Mouse (Mus musculus) MEL (cell line): Measurements from ENCODE around the gene Ghr. TPM values are rescaled to one million over a fixed set of nuclear protein-coding genes. Genes with fewer than 3 reads are reported as not detected.

Experiments
- DNase-seq: peaks from one replicate; pipeline ENCODE4 v3.0.0; 2011; ENCODE audit warnings: low read depth, low spot score
- H3K27ac ChIP-seq: 2 replicates; pipeline ENCODE4 v1.5.1; 2012; ENCODE audit warnings: low read depth, mild to moderate bottlenecking, control low read depth, low read length, moderate library complexity; ENCODE audit not compliant: control insufficient read depth
- H3K27me3 ChIP-seq, 2 experiments: fragments of 150-350 bp in 1 of 2; sonication (generic) in 1 of 2; 2 replicates each; pipeline ENCODE4 v1.6.1; 2012; ENCODE audit warnings: low read length in 2 of 2, mild to moderate bottlenecking in 2 of 2, improper control_type of control experiment in 1 of 2, moderate library complexity in 1 of 2; ENCODE audit not compliant: insufficient read depth in 2 of 2, control insufficient read depth in 1 of 2
- H3K36me3 ChIP-seq, 2 experiments: 2 replicates each; pipeline ENCODE4 v1.6.1; 2012 to 2014; ENCODE audit warnings: low read length in 2 of 2, improper control_type of control experiment in 1 of 2, inconsistent platforms in 1 of 2, mild to moderate bottlenecking in 1 of 2; ENCODE audit not compliant: insufficient read depth in 2 of 2, control insufficient read depth in 1 of 2
- H3K4me1 ChIP-seq, 2 experiments: fragments of 150-350 bp in 1 of 2; sonication (generic) in 1 of 2; 2 replicates each; pipeline ENCODE4 v1.6.1; 2012; ENCODE audit warnings: low read length in 2 of 2, improper control_type of control experiment in 1 of 2, mild to moderate bottlenecking in 1 of 2; ENCODE audit not compliant: insufficient read depth in 2 of 2, control insufficient read depth in 1 of 2
- H3K4me3 ChIP-seq, 2 experiments: fragments of 150-350 bp in 1 of 2; sonication (generic) in 1 of 2; 2 replicates each; pipeline ENCODE4 v1.5.1; 2012; ENCODE audit warnings: low read depth in 2 of 2, low read length in 2 of 2, mild to moderate bottlenecking in 2 of 2, moderate library complexity in 2 of 2, control low read depth in 1 of 2, improper control_type of control experiment in 1 of 2; ENCODE audit not compliant: control insufficient read depth in 1 of 2, insufficient read depth in 1 of 2
- H3K79me2 ChIP-seq: 2 replicates; pipeline ENCODE4 v1.6.1; 2012; ENCODE audit warnings: mild to moderate bottlenecking, low read length, moderate library complexity; ENCODE audit not compliant: control insufficient read depth, poor library complexity, insufficient read depth
- H3K9ac ChIP-seq: 2 replicates; pipeline ENCODE4 v1.6.1; 2012; ENCODE audit warnings: low read depth, mild to moderate bottlenecking, control low read depth, low read length, moderate library complexity; ENCODE audit not compliant: control insufficient read depth, poor library complexity, severe bottlenecking
- H3K9me3 ChIP-seq: fragments of 150-350 bp; sonication (generic); replicated peaks from 2 replicates; pipeline ENCODE4 v1.6.1; 2012; ENCODE audit warnings: mild to moderate bottlenecking, low read length, improper control_type of control experiment, moderate library complexity; ENCODE audit not compliant: insufficient read depth
- BHLHE40 ChIP-seq: IDR thresholded peaks from 2 replicates; pipeline ENCODE4 v1.6.1; 2012; ENCODE audit warnings: low read depth, mild to moderate bottlenecking, inconsistent platforms, low read length, improper control_type of control experiment, borderline replicate concordance
- CHD2 ChIP-seq: IDR thresholded peaks from 2 replicates; pipeline ENCODE4 v1.6.1; 2011; ENCODE audit warnings: low read length, improper control_type of control experiment
- CTCF ChIP-seq, 3 experiments: IDR thresholded peaks in 2 of 3; conservative IDR thresholded peaks in 1 of 3; 2 replicates each; pipeline ENCODE4 v1.5.1; 2011 to 2012; ENCODE audit warnings: low read length in 3 of 3, low read depth in 2 of 3, mild to moderate bottlenecking in 2 of 3, improper control_type of control experiment in 1 of 3, inconsistent platforms in 1 of 3, mixed read lengths in 1 of 3, moderate library complexity in 1 of 3; ENCODE audit not compliant: control insufficient read depth in 1 of 3, insufficient read depth in 1 of 3, poor library complexity in 1 of 3, severe bottlenecking in 1 of 3
- E2F4 ChIP-seq: IDR thresholded peaks from 2 replicates; pipeline ENCODE4 v1.6.1; 2011; ENCODE audit warnings: low read depth, low read length, improper control_type of control experiment, borderline replicate concordance
- EP300 ChIP-seq, 2 experiments: IDR thresholded peaks; 2 replicates each; pipeline ENCODE4 v1.6.1; 2011; ENCODE audit warnings: improper control_type of control experiment in 2 of 2, low read length in 2 of 2, low read depth in 1 of 2, mild to moderate bottlenecking in 1 of 2
- ETS1 ChIP-seq: IDR thresholded peaks from 2 replicates; pipeline ENCODE4 v1.6.1; 2012; ENCODE audit warnings: low read depth, mild to moderate bottlenecking, inconsistent platforms, low read length, improper control_type of control experiment, moderate library complexity
- GATA1 ChIP-seq: IDR thresholded peaks from 2 replicates; pipeline ENCODE4 v1.6.1; 2011; ENCODE audit warnings: low read depth, low read length, improper control_type of control experiment
- HCFC1 ChIP-seq: IDR thresholded peaks from 2 replicates; pipeline ENCODE4 v1.6.1; 2012; ENCODE audit warnings: low read depth, mild to moderate bottlenecking, inconsistent platforms, low read length, improper control_type of control experiment, moderate library complexity
- JUND ChIP-seq: IDR thresholded peaks from 2 replicates; pipeline ENCODE4 v1.6.1; 2011; ENCODE audit warnings: low read depth, mild to moderate bottlenecking, improper control_type of control experiment, low read length
- MAZ ChIP-seq: IDR thresholded peaks from 2 replicates; pipeline ENCODE4 v1.6.1; 2012; ENCODE audit warnings: low read depth, mild to moderate bottlenecking, inconsistent platforms, low read length, improper control_type of control experiment
- MYB ChIP-seq: IDR thresholded peaks from 2 replicates; pipeline ENCODE4 v1.6.1; 2011; ENCODE audit warnings: mild to moderate bottlenecking, low read depth, low read length, improper control_type of control experiment
- MYC ChIP-seq: IDR thresholded peaks from 2 replicates; pipeline ENCODE4 v1.6.1; 2011; ENCODE audit warnings: low read depth, mild to moderate bottlenecking, low read length, improper control_type of control experiment, moderate library complexity
- NELFE ChIP-seq: IDR thresholded peaks from 2 replicates; pipeline ENCODE4 v1.6.1; 2011; ENCODE audit warnings: low read depth, low read length, improper control_type of control experiment
- NRF1 ChIP-seq: IDR thresholded peaks from 2 replicates; pipeline ENCODE4 v1.6.1; 2014; ENCODE audit warnings: low read depth, mild to moderate bottlenecking, inconsistent platforms, low read length, improper control_type of control experiment, moderate library complexity; ENCODE audit not compliant: poor library complexity, insufficient read depth, severe bottlenecking
- POLR2A ChIP-seq, 2 experiments: IDR thresholded peaks; 2 replicates each; pipeline ENCODE4 v1.6.1; 2011 to 2012; ENCODE audit warnings: low read length in 2 of 2, mild to moderate bottlenecking in 2 of 2, control low read depth in 1 of 2, improper control_type of control experiment in 1 of 2, low read depth in 1 of 2, moderate library complexity in 1 of 2; ENCODE audit not compliant: control insufficient read depth in 1 of 2, insufficient read depth in 1 of 2, poor library complexity in 1 of 2
- RAD21 ChIP-seq: IDR thresholded peaks from 2 replicates; pipeline ENCODE4 v1.6.1; 2011; ENCODE audit warnings: mild to moderate bottlenecking, low read depth, low read length, improper control_type of control experiment
- USF1 ChIP-seq: IDR thresholded peaks from 2 replicates; pipeline ENCODE4 v1.6.1; 2014; ENCODE audit warnings: low read depth, mild to moderate bottlenecking, inconsistent platforms, low read length, improper control_type of control experiment, moderate library complexity
- ZKSCAN1 ChIP-seq: IDR thresholded peaks from 2 replicates; pipeline ENCODE4 v1.6.1; 2012; ENCODE audit warnings: low read depth, mild to moderate bottlenecking, inconsistent platforms, low read length, improper control_type of control experiment, moderate library complexity
- ZMIZ1 ChIP-seq: IDR thresholded peaks from 2 replicates; pipeline ENCODE4 v1.6.1; 2012; ENCODE audit warnings: low read depth, mild to moderate bottlenecking, inconsistent platforms, low read length, improper control_type of control experiment, moderate library complexity
- polyA plus RNA-seq, 2 experiments: library from polyadenylated mRNA; stranded (reverse) in 1 of 2; unstranded in 1 of 2; fragments of >175 nt in 1 of 2; fragments of >200 nt in 1 of 2; gene quantifications; 2 replicates each; pipeline versions ENCODE4 v1.2.1 to v1.2.4; 2012; ENCODE audit warnings: low replicate concordance in 2 of 2, low read depth in 1 of 2; ENCODE audit not compliant: insufficient read length in 2 of 2, insufficient read depth in 1 of 2, missing spikeins in 1 of 2
- total RNA-seq: library from RNA; depleted of rRNA; stranded (reverse); fragments of 300-350 nt; gene quantifications from 2 replicates; pipeline ENCODE4 v1.2.3, GENCODE M21; 2012

Gene Ghr
- total and polyA plus RNA-seq, 3 experiments = 0.07 TPM; not detected in 2

DNA sequence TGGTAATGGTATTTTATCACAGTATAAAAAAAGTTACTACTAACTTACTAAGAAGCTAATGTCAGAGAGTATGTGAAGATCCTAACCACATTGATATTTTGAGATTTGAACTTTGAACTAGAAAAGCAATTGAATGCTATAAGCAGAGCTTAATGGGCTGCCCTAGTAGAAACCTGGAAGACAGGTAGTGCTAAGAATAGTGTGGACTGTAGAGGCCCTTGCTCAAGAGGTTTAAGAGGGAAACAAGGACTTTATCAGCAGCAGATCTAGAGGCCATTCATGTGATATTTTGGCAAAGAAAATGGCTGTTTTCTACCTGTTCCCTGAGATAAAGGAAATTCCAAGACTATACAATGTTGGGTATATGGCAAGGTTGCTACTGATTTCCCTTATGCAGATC lies 297.3 kb downstream of the Ghr start:
- Histone ChIP-seq H3K4me1 (no peaks in the 10 kb centered on the region), H3K27ac (no peak overlapping the region), H3K9me3 (no peaks in the 10 kb centered on the region), H3K27me3 (no peaks in the 10 kb centered on the region), H3K9ac (no peak overlapping the region), H3K36me3 (no peaks in the 10 kb centered on the region), H3K79me2 (no peaks in the 10 kb centered on the region), H3K4me3 (no peak overlapping the region)
- no peak for DNase-seq
- TF ChIP-seq MYB (no peak), NELFE (no peak), E2F4 (no peak), NRF1 (no peak), ZMIZ1 (no peak), ZKSCAN1 (no peak), JUND (no peak), EP300 (IDR thresholded peaks at IDR 0.05; ENCODE audit: low read depth in 1 of 2, low read length in 2 of 2) (no peak), MYC (no peak), CTCF (IDR thresholded peaks at IDR 0.05 in 2 of 3, conservative IDR thresholded peaks at IDR 0.05 in 1 of 3; ENCODE audit: control insufficient read depth in 1 of 3, insufficient read depth in 1 of 3, low read depth in 2 of 3, low read length in 3 of 3, poor library complexity in 1 of 3, severe bottlenecking in 1 of 3) (no peak), MAZ (no peak), HCFC1 (no peak), ETS1 (no peak), POLR2A (IDR thresholded peaks at IDR 0.05; ENCODE audit: control insufficient read depth in 1 of 2, insufficient read depth in 1 of 2, low read depth in 1 of 2, low read length in 2 of 2, poor library complexity in 1 of 2) (no peak), GATA1 (no peak)

DNA sequence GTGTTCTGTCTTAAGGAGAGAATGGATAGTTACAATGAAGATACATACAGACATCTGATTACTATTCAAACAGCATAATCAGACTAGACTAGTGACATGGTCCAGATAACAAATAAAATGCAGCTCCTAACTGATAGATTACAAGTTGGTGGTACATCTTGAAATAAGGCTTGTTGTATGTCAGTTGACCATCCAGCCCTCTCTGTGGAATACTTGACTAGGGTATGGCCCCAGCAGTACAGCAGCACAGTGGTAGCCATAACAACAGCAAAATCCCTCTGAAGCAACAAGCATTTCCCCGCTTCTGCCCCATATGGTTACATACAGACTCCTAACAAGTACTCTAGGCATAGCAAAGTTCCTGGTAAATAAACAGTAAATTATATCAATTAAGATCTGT lies 301.6 kb downstream of the Ghr start:
- Histone ChIP-seq H3K36me3 (no peaks in the 10 kb centered on the region), H3K9me3 (no peaks in the 10 kb centered on the region), H3K9ac (no peak overlapping the region), H3K4me1 (no peaks in the 10 kb centered on the region), H3K79me2 (no peaks in the 10 kb centered on the region), H3K27me3 (no peaks in the 10 kb centered on the region), H3K27ac (no peak overlapping the region), H3K4me3 (no peak overlapping the region)
- TF ChIP-seq ZMIZ1 (no peak), BHLHE40 (no peak), RAD21 (no peak), CHD2 (no peak), MYB (no peak), USF1 (no peak)
- no peak for DNase-seq
